Mouse (Mus musculus) cortical plate, adult 2 months (tissue): ENCODE data around the gene Wfikkn2.

Experiments
- CTCF ChIP-seq: fragments of 200-500 bp; IDR thresholded peaks from 2 replicates; pipeline ENCODE4 v1.5.1; 2011; ENCODE audit warnings: mild to moderate bottlenecking, control low read depth, low read length; ENCODE audit not compliant: insufficient read depth; ENCODE audit errors: extremely low read depth
- POLR2A ChIP-seq: fragments of 200-500 bp; IDR thresholded peaks from 2 replicates; pipeline ENCODE4 v1.6.1; 2011; ENCODE audit warnings: mild to moderate bottlenecking, low read length, control low read depth; ENCODE audit not compliant: insufficient read depth; ENCODE audit errors: extremely low read depth

- TF ChIP-seq CTCF (no peak), POLR2A (no peak)
These were observed 11.4 kb downstream of the Wfikkn2 start for GRCm38 (mm10) chr11:94234380-94234779.
